Mouse (Mus musculus) stomach, embryonic 15.5 days (tissue): Measurements from ENCODE around the gene Arntl2. TPM values are rescaled to one million over a fixed set of nuclear protein-coding genes. Genes with fewer than 3 reads are reported as not detected.
A peak's percentile ranks its signal among the peaks of the same experiment; 100 is the strongest.

Source experiments
- ATAC-seq: fragments of 200-750 bp; cut with Nextera tagmentation; 2 replicates; pipeline ENCODE4 v1.8.0; 2017; ENCODE audit warnings: low read depth, moderate number of reproducible peaks, moderate TSS enrichment; ENCODE audit not compliant: insufficient read depth, low FRiP score
- H3K27ac ChIP-seq: fragments of 300-500 bp; sonication (generic); 2 replicates; pipeline ENCODE4 v1.5.1; 2015; ENCODE audit warnings: mild to moderate bottlenecking, inconsistent platforms
- H3K27me3 ChIP-seq: fragments of 300-500 bp; sonication (generic); replicated peaks from 2 replicates; pipeline ENCODE4 v1.6.1; 2015; ENCODE audit warnings: inconsistent platforms
- H3K36me3 ChIP-seq: fragments of 300-500 bp; sonication (generic); 2 replicates; pipeline ENCODE4 v1.6.1; 2015; ENCODE audit warnings: inconsistent platforms
- H3K4me1 ChIP-seq: fragments of 300-500 bp; sonication (generic); 2 replicates; pipeline ENCODE4 v1.6.1; 2015; ENCODE audit warnings: inconsistent platforms
- H3K4me2 ChIP-seq: fragments of 300-500 bp; sonication (generic); 2 replicates; pipeline ENCODE4 v1.6.1; 2015; ENCODE audit warnings: mild to moderate bottlenecking, inconsistent platforms
- H3K4me3 ChIP-seq: fragments of 300-500 bp; sonication (generic); replicated peaks from 2 replicates; pipeline ENCODE4 v1.5.1; 2015; ENCODE audit warnings: inconsistent platforms
- H3K9ac ChIP-seq: fragments of 300-500 bp; sonication (generic); 2 replicates; pipeline ENCODE4 v1.6.1; 2015; ENCODE audit warnings: inconsistent platforms
- H3K9me3 ChIP-seq: fragments of 300-500 bp; sonication (generic); 2 replicates; pipeline ENCODE4 v1.6.1; 2016; ENCODE audit warnings: inconsistent platforms
- WGBS: fragments of 180-500 bp; shearing (Covaris S2); methylation state at CpG from one replicate; pipeline ENCODE4 v1.1.7; 2015; 5-methylcytosine and 5-hydroxymethylcytosine counted together
- polyA plus RNA-seq: library from polyadenylated mRNA; unstranded; fragments of >200 nt; fragmentation: Nextera tagmentation; extraction: Ambion mirVana; gene quantifications from 2 replicates; pipeline ENCODE4 v1.2.1, GENCODE M21; 2015

The Arntl2 gene
- polyA plus RNA-seq = 8.2 and 8.4 TPM in 2 replicates

DNA sequence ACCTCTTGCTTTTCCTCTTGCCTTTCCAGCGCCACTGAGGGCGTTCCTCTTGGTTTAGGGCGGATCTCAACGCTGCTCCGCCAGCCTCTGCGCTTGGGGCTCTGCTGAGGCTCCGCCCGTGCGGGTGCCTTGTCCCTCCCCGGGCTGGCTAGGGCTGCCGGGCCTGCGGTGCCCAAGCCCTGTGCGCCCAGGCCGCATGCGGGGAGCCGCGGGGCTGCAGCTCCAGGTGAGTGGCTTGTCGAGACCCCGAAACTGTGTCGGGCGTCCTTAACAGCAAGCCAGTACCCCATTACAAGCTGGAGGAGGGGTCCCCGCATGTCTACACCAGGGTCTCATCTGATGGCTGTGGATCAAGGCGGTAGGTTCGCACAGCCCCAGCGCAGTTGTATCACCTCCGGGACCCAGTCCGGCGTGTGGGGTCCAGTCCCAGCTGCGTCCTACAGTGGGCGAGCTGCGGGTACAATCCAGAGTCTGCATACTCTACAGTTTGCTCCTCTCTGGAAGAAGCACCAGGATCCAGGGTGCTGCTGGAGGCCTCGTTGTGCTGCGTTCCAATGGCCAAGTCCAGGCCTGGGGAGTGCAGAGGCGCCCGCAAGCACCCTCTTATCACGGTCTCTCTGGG is at the start of gene Arntl2:
Arntl2 (plus strand) TSS at position 132 of the 622 bp plus-strand sequence.
- Histone ChIP-seq H3K27ac (no peak within 1 kb of the TSS), H3K27me3 (no peaks in the 10 kb centered on the region), H3K4me2 (peak within 1 kb of the TSS; percentile 91), H3K9me3 (no peaks in the 10 kb centered on the region), H3K4me3 (peak within 1 kb of the TSS; percentile 56), H3K36me3 (no peaks in the 10 kb centered on the region), H3K4me1 (0 out of 2 replicates have a peak, but pooled peaks cover 3% of the 10 kb centered on the region), H3K9ac (peak within 1 kb of the TSS; percentile 37)
- 2% methylated on average over 36 of the region's 36 CpGs for WGBS
- peak; percentile 96 for ATAC-seq

DNA sequence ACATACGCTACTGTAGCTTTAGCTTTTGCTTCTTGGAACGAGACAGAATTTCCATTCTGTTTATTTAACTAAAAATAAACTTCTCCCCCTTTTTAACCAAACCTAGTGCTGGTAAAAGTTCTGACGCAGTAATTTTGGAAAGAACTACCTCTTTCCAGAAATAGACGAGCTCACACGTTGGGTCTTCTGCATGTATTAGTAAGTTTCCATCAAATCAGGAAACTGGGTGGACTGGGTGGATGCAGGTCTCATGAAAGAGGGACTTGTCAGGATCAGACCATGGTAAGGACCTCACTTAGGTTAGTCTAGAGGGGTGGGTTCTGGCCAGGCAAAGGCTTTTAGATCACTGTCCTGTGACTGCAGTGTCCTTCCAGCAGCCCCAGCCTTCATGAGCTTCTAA is 49.3 kb upstream of the Arntl2 start:
- Histone ChIP-seq H3K27me3 (no peaks in the 10 kb centered on the region), H3K4me1 (no peaks in the 10 kb centered on the region), H3K4me3 (no peak overlapping the region), H3K4me2 (no peak overlapping the region), H3K27ac (peak overlapping the region; percentile 63), H3K9me3 (no peaks in the 10 kb centered on the region), H3K36me3 (no peaks in the 10 kb centered on the region), H3K9ac (no peak overlapping the region)
- 39% methylated on average over 5 of the region's 5 CpGs for WGBS
- ATAC-seq = no peak

GRCm38 (mm10) chr6:146747057-146747456 is 48.8 kb upstream of the Arntl2 start:
- Histone ChIP-seq H3K9me3 (no peaks in the 10 kb centered on the region), H3K27me3 (no peaks in the 10 kb centered on the region), H3K4me2 (no peak overlapping the region), H3K9ac (no peak overlapping the region), H3K36me3 (no peaks in the 10 kb centered on the region), H3K4me3 (no peak overlapping the region), H3K4me1 (no peaks in the 10 kb centered on the region), H3K27ac (peak overlapping the region; percentile 63)
- ATAC-seq = no peak

- H3K27ac ChIP-seq = no peak overlapping the region
- no peaks in the 10 kb centered on the region for H3K36me3 ChIP-seq
- H3K4me3 ChIP-seq = no peak overlapping the region
- no peaks in the 10 kb centered on the region for H3K27me3 ChIP-seq
- WGBS = 83% methylated on average over 1 of the region's 1 CpGs
- H3K9ac ChIP-seq = no peak overlapping the region
- H3K4me2 ChIP-seq = no peak overlapping the region
- no peak for ATAC-seq
- no peaks in the 10 kb centered on the region for H3K9me3 ChIP-seq
- no peaks in the 10 kb centered on the region for H3K4me1 ChIP-seq
Measured at GRCm38 (mm10) chr6:146748271-146748670, 47.6 kb upstream of the Arntl2 start.

- no peak overlapping the region for H3K9ac ChIP-seq
- H3K27me3 ChIP-seq = no peaks in the 10 kb centered on the region
- no peaks in the 10 kb centered on the region for H3K9me3 ChIP-seq
- ATAC-seq = peak; percentile 65; the same call in 1 of the 2 replicates
- no peak overlapping the region for H3K4me3 ChIP-seq
- 0 out of 2 replicates have a peak, but pooled peaks cover 5% of the 10 kb centered on the region for H3K4me1 ChIP-seq
- 46% methylated on average over 1 of the region's 1 CpGs for WGBS
- H3K36me3 ChIP-seq = no peaks in the 10 kb centered on the region
- no peak overlapping the region for H3K4me2 ChIP-seq
- H3K27ac ChIP-seq = peak overlapping the region; percentile 44; the same call in 1 of the 2 replicates
Measured at GRCm38 (mm10) chr6:146751671-146752070, 44.2 kb upstream of the Arntl2 start.

GRCm38 (mm10) chr6:146752178-146752577 is 43.7 kb upstream of the Arntl2 start:
- Histone ChIP-seq H3K4me2 (no peak overlapping the region), H3K4me1 (0 out of 2 replicates have a peak, but pooled peaks cover 5% of the 10 kb centered on the region), H3K4me3 (no peak overlapping the region), H3K27me3 (no peaks in the 10 kb centered on the region), H3K9me3 (no peaks in the 10 kb centered on the region), H3K9ac (no peak overlapping the region), H3K27ac (peak overlapping the region; percentile 44; the same call in 1 of the 2 replicates), H3K36me3 (no peaks in the 10 kb centered on the region)
- 87% methylated on average over 2 of the region's 2 CpGs for WGBS
- ATAC-seq = no peak

GRCm38 (mm10) chr6:146752612-146753011 is 43.2 kb upstream of the Arntl2 start:
- no peak overlapping the region for H3K4me3 ChIP-seq
- no peaks in the 10 kb centered on the region for H3K9me3 ChIP-seq
- H3K4me1 ChIP-seq = 0 out of 2 replicates have a peak, but pooled peaks cover 5% of the 10 kb centered on the region
- ATAC-seq = no peak
- no peaks in the 10 kb centered on the region for H3K27me3 ChIP-seq
- H3K36me3 ChIP-seq = no peaks in the 10 kb centered on the region
- 76% methylated on average over 1 of the region's 1 CpGs for WGBS
- H3K4me2 ChIP-seq = no peak overlapping the region
- no peak overlapping the region for H3K27ac ChIP-seq
- no peak overlapping the region for H3K9ac ChIP-seq

GRCm38 (mm10) chr6:146753560-146754160 is 42.2 kb upstream of the Arntl2 start:
- 53% methylated on average over 2 of the region's 2 CpGs for WGBS
- no peak overlapping the region for H3K4me2 ChIP-seq
- no peaks in the 10 kb centered on the region for H3K27me3 ChIP-seq
- H3K27ac ChIP-seq = no peak overlapping the region
- no peak for ATAC-seq
- H3K36me3 ChIP-seq = no peaks in the 10 kb centered on the region
- no peaks in the 10 kb centered on the region for H3K9me3 ChIP-seq
- H3K4me3 ChIP-seq = no peak overlapping the region
- H3K4me1 ChIP-seq = 0 out of 2 replicates have a peak, but pooled peaks cover 5% of the 10 kb centered on the region
- H3K9ac ChIP-seq = no peak overlapping the region

DNA sequence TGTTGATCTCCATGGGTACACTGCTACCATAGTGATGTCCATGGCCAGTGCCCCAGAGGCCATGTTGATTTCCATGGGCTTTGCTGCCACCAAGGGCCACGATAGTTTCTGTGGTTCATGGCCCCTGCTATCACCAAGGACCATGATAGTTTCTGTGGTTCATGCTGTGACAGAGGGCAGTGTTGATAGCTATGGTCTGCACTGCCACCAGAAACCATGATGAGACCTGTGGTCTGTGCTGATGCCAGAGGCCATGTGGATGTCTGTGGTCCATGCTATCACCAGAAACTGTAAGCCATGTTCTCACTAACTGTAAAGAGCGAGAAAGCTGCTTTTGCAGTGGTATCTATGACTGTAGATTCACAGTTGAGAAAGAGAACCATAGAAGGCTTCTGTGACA is 40.7 kb upstream of the Arntl2 start:
- no peak overlapping the region for H3K4me3 ChIP-seq
- no peaks in the 10 kb centered on the region for H3K9me3 ChIP-seq
- no peak for ATAC-seq
- H3K27me3 ChIP-seq = no peaks in the 10 kb centered on the region
- 89% methylated on average over 2 of the region's 2 CpGs for WGBS
- H3K9ac ChIP-seq = no peak overlapping the region
- no peak overlapping the region for H3K4me2 ChIP-seq
- no peaks in the 10 kb centered on the region for H3K36me3 ChIP-seq
- 0 out of 2 replicates have a peak, but pooled peaks cover 5% of the 10 kb centered on the region for H3K4me1 ChIP-seq
- no peak overlapping the region for H3K27ac ChIP-seq

DNA sequence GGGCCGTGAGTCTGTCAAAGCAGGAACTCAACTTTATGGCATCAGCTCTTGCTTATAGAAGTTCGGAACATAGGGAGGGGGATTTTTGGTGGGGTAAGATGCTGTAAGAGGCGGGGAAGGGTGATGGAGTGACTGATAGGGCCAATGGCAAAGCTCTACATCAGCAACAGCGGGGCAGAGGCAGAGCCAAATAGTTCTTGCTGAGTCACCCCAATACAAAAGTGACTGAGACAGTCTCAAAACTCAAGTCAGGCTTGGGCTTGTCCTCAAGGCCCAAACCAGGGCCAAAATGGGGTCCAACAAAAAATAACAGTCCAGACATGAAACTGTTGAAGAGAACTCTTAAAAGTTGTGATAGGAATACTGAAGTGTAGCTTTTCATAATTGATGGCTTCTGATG is 40.2 kb upstream of the Arntl2 start:
- Histone ChIP-seq H3K9me3 (no peaks in the 10 kb centered on the region), H3K27ac (no peak overlapping the region), H3K4me3 (no peak overlapping the region), H3K27me3 (no peaks in the 10 kb centered on the region), H3K36me3 (0 out of 2 replicates have a peak, but pooled peaks cover 3% of the 10 kb centered on the region), H3K9ac (no peak overlapping the region), H3K4me2 (no peak overlapping the region), H3K4me1 (0 out of 2 replicates have a peak, but pooled peaks cover 5% of the 10 kb centered on the region)
- ATAC-seq = no peak
- WGBS = 97% methylated on average over 4 of the region's 4 CpGs

DNA sequence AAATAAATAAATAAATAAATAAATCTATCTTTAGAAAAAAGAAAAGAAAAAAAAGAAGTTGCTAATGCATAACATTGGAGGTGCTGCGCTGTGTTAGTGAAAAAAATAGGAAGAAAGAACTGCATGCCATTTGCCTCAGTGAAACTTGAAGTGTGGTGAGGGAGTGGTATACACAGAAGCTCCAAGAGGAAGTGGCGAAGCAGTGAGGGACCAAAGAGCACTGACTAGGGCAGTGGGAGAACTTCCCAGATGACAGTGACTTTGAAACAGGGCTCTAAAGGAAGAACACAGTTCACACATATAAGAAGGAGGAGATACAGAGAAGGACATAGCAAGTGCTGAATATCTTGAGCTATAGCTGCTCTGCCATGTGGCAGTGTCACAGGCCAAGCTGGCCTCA is 36.8 kb upstream of the Arntl2 start:
- ATAC-seq = no peak
- no peak overlapping the region for H3K4me2 ChIP-seq
- no peak overlapping the region for H3K9ac ChIP-seq
- H3K27ac ChIP-seq = no peak overlapping the region
- WGBS = 94% methylated on average over 2 of the region's 2 CpGs
- no peak overlapping the region for H3K4me3 ChIP-seq
- H3K27me3 ChIP-seq = no peaks in the 10 kb centered on the region
- H3K4me1 ChIP-seq = 0 out of 2 replicates have a peak, but pooled peaks cover 3% of the 10 kb centered on the region
- H3K9me3 ChIP-seq = no peaks in the 10 kb centered on the region
- 0 out of 2 replicates have a peak, but pooled peaks cover 7% of the 10 kb centered on the region for H3K36me3 ChIP-seq

- H3K4me2 ChIP-seq = no peak overlapping the region
- H3K4me1 ChIP-seq = no peaks in the 10 kb centered on the region
- H3K36me3 ChIP-seq = 0 out of 2 replicates have a peak, but pooled peaks cover 7% of the 10 kb centered on the region
- no peak overlapping the region for H3K9ac ChIP-seq
- no peaks in the 10 kb centered on the region for H3K9me3 ChIP-seq
- no peak for ATAC-seq
- no peak overlapping the region for H3K27ac ChIP-seq
- H3K4me3 ChIP-seq = no peak overlapping the region
- no peaks in the 10 kb centered on the region for H3K27me3 ChIP-seq
- 94% methylated on average over 2 of the region's 2 CpGs for WGBS
Measured at GRCm38 (mm10) chr6:146760022-146760421, 35.8 kb upstream of the Arntl2 start.
